Mouse (Mus musculus): ENCODE measurements around the gene Rgs10. TPM values are rescaled to one million over a fixed set of nuclear protein-coding genes. Genes with fewer than 3 reads are reported as not detected.

Gene Rgs10
- total RNA-seq (2023) = 26.9 to 35.9 TPM (median 29.0 TPM) in 4 replicates

GRCm38 (mm10) chr7:128417930-128418779, at the start of gene Rgs10:
Gene Rgs10, minus strand, starts transcription at chr7:128418758.

GRCm38 (mm10) chr7:128461285-128462215, 43.0 kb upstream of the Rgs10 start, which contains the start of gene Tial1:
Gene Tial1, minus strand, starts transcription at chr7:128461717.

Other genes with a start within 250 kb of the Rgs10 start
- not detected in 4 replicates for gene Cox6a2, start 212.4 kb downstream of the Rgs10 start, total RNA-seq (2023)
- gene Armc5, start 181.4 kb downstream of the Rgs10 start, total RNA-seq (2023) = 26.3 to 31.1 TPM (median 28.7 TPM) in 4 replicates
- gene 9130023H24Rik, start 180.7 kb downstream of the Rgs10 start, total RNA-seq (2023) = 4.6 to 6.0 TPM (median 5.6 TPM) in 4 replicates
- gene Tgfb1i1, start 171.9 kb downstream of the Rgs10 start, total RNA-seq (2023) = 1.9 to 3.7 TPM (median 2.5 TPM) in 4 replicates
- not detected in 4 replicates for gene Slc5a2, start 153.1 kb downstream of the Rgs10 start, total RNA-seq (2023)
- gene BC017158, start 120.6 kb downstream of the Rgs10 start, total RNA-seq (2023) = 25.1 to 32.1 TPM (median 28.0 TPM) in 4 replicates
- gene Tial1, start 43.0 kb upstream of the Rgs10 start, total RNA-seq (2023) = 149 to 154 TPM (median 152 TPM) in 4 replicates
- gene Bag3, start 104.9 kb upstream of the Rgs10 start, total RNA-seq (2023) = 2.9 to 5.1 TPM (median 3.5 TPM) in 4 replicates
- 77.6 to 91.3 TPM (median 86.9 TPM) in 4 replicates for gene Inpp5f, start 192.6 kb upstream of the Rgs10 start, total RNA-seq (2023)

Measured in B cell, adult 62 days (primary cell).